Mouse (Mus musculus) midbrain, embryonic 11.5 days (tissue): ENCODE data around the gene Moxd1. TPM values are rescaled to one million over a fixed set of nuclear protein-coding genes. Genes with fewer than 3 reads are reported as not detected.
A peak's percentile ranks its signal among the peaks of the same experiment; 100 is the strongest.

Source experiments
- ATAC-seq: fragments of 200-750 bp; cut with Nextera tagmentation; 2 replicates; pipeline ENCODE4 v1.8.0; 2017; ENCODE audit warnings: moderate TSS enrichment, moderate library complexity; ENCODE audit not compliant: low FRiP score
- DNase-seq: peaks from one replicate; pipeline ENCODE4 v3.0.0; 2015; ENCODE audit warnings: low spot score; ENCODE audit errors: missing footprints
- H3K27ac ChIP-seq: fragments of 300-500 bp; sonication (generic); 2 replicates; pipeline ENCODE4 v1.5.1; 2014; ENCODE audit warnings: low read depth, low read length
- H3K27me3 ChIP-seq: fragments of 300-500 bp; sonication (generic); 2 replicates; pipeline ENCODE4 v1.6.1; 2014; ENCODE audit warnings: mild to moderate bottlenecking, low read length, moderate library complexity, mixed read lengths; ENCODE audit not compliant: control insufficient read depth, insufficient read depth
- H3K36me3 ChIP-seq: fragments of 300-500 bp; sonication (generic); 2 replicates; pipeline ENCODE4 v1.6.1; 2014; ENCODE audit warnings: mild to moderate bottlenecking, low read length, moderate library complexity, mixed read lengths; ENCODE audit not compliant: control insufficient read depth, insufficient read depth
- H3K4me1 ChIP-seq: fragments of 300-500 bp; sonication (generic); 2 replicates; pipeline ENCODE4 v1.6.1; 2014; ENCODE audit warnings: low read length; ENCODE audit not compliant: control insufficient read depth, insufficient read depth
- H3K4me2 ChIP-seq: fragments of 300-500 bp; sonication (generic); 2 replicates; pipeline ENCODE4 v1.6.1; 2014; ENCODE audit warnings: mild to moderate bottlenecking, moderate library complexity
- H3K4me3 ChIP-seq: fragments of 300-500 bp; sonication (generic); 2 replicates; pipeline ENCODE4 v1.5.1; 2014; ENCODE audit warnings: low read depth, low read length
- H3K9ac ChIP-seq: fragments of 300-500 bp; sonication (generic); 2 replicates; pipeline ENCODE4 v1.6.1; 2014; ENCODE audit warnings: low read length
- H3K9me3 ChIP-seq: fragments of 300-500 bp; sonication (generic); 2 replicates; pipeline ENCODE4 v1.6.1; 2016; ENCODE audit warnings: low read length; ENCODE audit not compliant: control insufficient read depth
- WGBS: fragments of 180-500 bp; shearing (Covaris S2); extraction: QIAGEN DNeasy Blood & Tissue Kit; methylation state at CpG from one replicate; pipeline ENCODE4 v1.1.7; 2014; 5-methylcytosine and 5-hydroxymethylcytosine counted together
- polyA plus RNA-seq: library from polyadenylated mRNA; unstranded; fragments of >200 nt; fragmentation: Nextera tagmentation; extraction: Ambion mirVana; gene quantifications from 2 replicates; pipeline ENCODE4 v1.2.1, GENCODE M21; 2014

Gene Moxd1
- polyA plus RNA-seq, 1 experiment from 2014 or later, result 1.8 TPM

GRCm38 (mm10) chr10:24222911-24223310 lies 406 bp upstream of the Moxd1 start:
- Histone ChIP-seq H3K4me1 (peaks cover 10% of the 10 kb centered on the region), H3K4me3 (peak overlapping the region; percentile 44), H3K27me3 (peaks cover 23% of the 10 kb centered on the region), H3K27ac (no peak overlapping the region), H3K4me2 (peak overlapping the region; percentile 83), H3K9me3 (no peaks in the 10 kb centered on the region), H3K36me3 (no peaks in the 10 kb centered on the region), H3K9ac (peak overlapping the region; percentile 47)
- WGBS, result 7% methylated on average over 6 of the region's 6 CpGs
- ATAC-seq (0 out of 2 replicates have a peak, but pooled peaks have one; percentile 18), DNase-seq (peak; percentile 92)

GRCm38 (mm10) chr10:24224591-24224990 lies 1.3 kb downstream of the Moxd1 start:
- WGBS, result 27% methylated on average over 8 of the region's 8 CpGs
- Histone ChIP-seq H3K36me3 (no peaks in the 10 kb centered on the region), H3K9ac (no peak overlapping the region), H3K27me3 (peaks cover 23% of the 10 kb centered on the region), H3K27ac (no peak overlapping the region), H3K4me2 (no peak overlapping the region), H3K9me3 (no peaks in the 10 kb centered on the region), H3K4me1 (peaks cover 10% of the 10 kb centered on the region), H3K4me3 (no peak overlapping the region)
- DNase-seq (peak; percentile 91), ATAC-seq (no peak)

GRCm38 (mm10) chr10:24228318-24229183 lies 5.2 kb downstream of the Moxd1 start:
- no peak for DNase-seq
- Histone ChIP-seq H3K9ac (no peak overlapping the region), H3K9me3 (no peaks in the 10 kb centered on the region), H3K4me1 (peaks cover 4% of the 10 kb centered on the region), H3K4me2 (no peak overlapping the region), H3K36me3 (no peaks in the 10 kb centered on the region), H3K27ac (no peak overlapping the region), H3K4me3 (no peak overlapping the region), H3K27me3 (peaks cover 14% of the 10 kb centered on the region)
- ATAC-seq, result no peak; the same call in 1 of the 2 replicates
- WGBS, result 57% methylated on average over 12 of the region's 12 CpGs

- 75% methylated on average over 4 of the region's 4 CpGs for WGBS
- no peak for DNase-seq
- H3K4me3 ChIP-seq, result no peak overlapping the region
- no peaks in the 10 kb centered on the region for H3K27me3 ChIP-seq
- no peak overlapping the region for H3K4me2 ChIP-seq
- H3K36me3 ChIP-seq, result no peaks in the 10 kb centered on the region
- no peaks in the 10 kb centered on the region; the same call in none of the 2 replicates for H3K4me1 ChIP-seq
- no peak overlapping the region for H3K9ac ChIP-seq
- no peaks in the 10 kb centered on the region for H3K9me3 ChIP-seq
- H3K27ac ChIP-seq, result no peak overlapping the region
- no peak for ATAC-seq
These were observed 9.0 kb downstream of the Moxd1 start for GRCm38 (mm10) chr10:24232281-24232680.

DNA sequence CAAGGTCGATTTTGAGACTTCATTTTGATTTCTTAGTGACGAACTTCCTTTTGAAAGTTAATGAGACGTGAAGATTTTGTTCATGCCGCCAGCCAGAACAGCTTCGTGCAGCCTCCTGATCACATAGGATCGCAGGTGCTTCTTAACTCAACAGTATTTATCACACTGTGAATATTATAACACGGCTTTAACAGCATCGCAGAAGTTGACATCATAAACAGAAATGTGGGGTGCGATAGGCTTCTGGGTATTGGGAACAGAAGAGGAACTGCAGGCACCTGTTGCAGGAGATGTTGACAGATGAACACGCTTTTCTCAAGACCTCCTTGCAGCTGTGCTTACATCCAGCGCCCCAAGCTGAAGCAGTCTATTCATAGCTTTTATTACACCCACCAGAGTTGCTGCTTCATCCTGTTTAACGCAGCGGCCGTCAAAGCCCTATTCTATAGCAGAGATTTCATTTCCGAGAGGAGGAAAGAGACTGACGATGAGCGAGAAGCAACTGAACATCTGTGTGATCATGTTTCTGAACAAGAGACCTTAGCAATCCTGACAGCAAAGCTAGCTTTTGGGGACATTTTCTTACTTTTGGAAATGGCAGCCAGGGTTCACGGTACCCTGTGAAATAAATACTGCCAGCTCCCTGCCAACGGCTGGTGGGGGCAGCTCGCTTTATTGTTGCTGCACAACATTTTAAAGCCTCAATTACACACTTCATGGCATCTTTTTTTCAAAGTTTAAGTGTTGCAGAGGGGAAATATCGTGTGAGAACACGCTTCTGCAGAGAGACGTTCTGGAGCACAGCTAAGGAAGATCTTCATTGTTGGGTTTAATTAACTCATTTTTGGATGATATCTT lies 12.3 kb downstream of the Moxd1 start:
- no peaks in the 10 kb centered on the region for H3K9me3 ChIP-seq
- no peak overlapping the region for H3K4me2 ChIP-seq
- H3K4me1 ChIP-seq, result no peaks in the 10 kb centered on the region; the same call in 1 of the 2 replicates
- no peak overlapping the region for H3K27ac ChIP-seq
- H3K27me3 ChIP-seq, result no peaks in the 10 kb centered on the region
- no peak overlapping the region for H3K9ac ChIP-seq
- H3K4me3 ChIP-seq, result no peak overlapping the region
- ATAC-seq (no peak), DNase-seq (no peak)
- no peaks in the 10 kb centered on the region for H3K36me3 ChIP-seq
- WGBS, result 71% methylated on average over 23 of the region's 23 CpGs

- no peaks in the 10 kb centered on the region for H3K36me3 ChIP-seq
- 87% methylated on average over 4 of the region's 4 CpGs for WGBS
- H3K9me3 ChIP-seq, result no peaks in the 10 kb centered on the region
- H3K4me3 ChIP-seq, result no peak overlapping the region
- ATAC-seq (no peak), DNase-seq (no peak)
- no peak overlapping the region for H3K27ac ChIP-seq
- H3K4me1 ChIP-seq, result no peaks in the 10 kb centered on the region
- no peak overlapping the region for H3K9ac ChIP-seq
- H3K27me3 ChIP-seq, result no peaks in the 10 kb centered on the region
- H3K4me2 ChIP-seq, result no peak overlapping the region
These were observed 23.5 kb downstream of the Moxd1 start for GRCm38 (mm10) chr10:24246815-24247214.

- Histone ChIP-seq H3K4me3 (no peak overlapping the region), H3K27ac (no peak overlapping the region), H3K4me2 (no peak overlapping the region), H3K27me3 (no peaks in the 10 kb centered on the region), H3K36me3 (no peaks in the 10 kb centered on the region), H3K9ac (no peak overlapping the region), H3K9me3 (no peaks in the 10 kb centered on the region), H3K4me1 (no peaks in the 10 kb centered on the region)
- DNase-seq (no peak), ATAC-seq (no peak)
These were observed 24.8 kb downstream of the Moxd1 start for GRCm38 (mm10) chr10:24248116-24248515.

GRCm38 (mm10) chr10:24251631-24252030 lies 28.3 kb downstream of the Moxd1 start:
- DNase-seq (no peak), ATAC-seq (no peak)
- no peaks in the 10 kb centered on the region for H3K4me1 ChIP-seq
- no peaks in the 10 kb centered on the region for H3K9me3 ChIP-seq
- H3K4me3 ChIP-seq, result no peak overlapping the region
- no peak overlapping the region for H3K27ac ChIP-seq
- no peak overlapping the region for H3K9ac ChIP-seq
- H3K4me2 ChIP-seq, result no peak overlapping the region
- no peaks in the 10 kb centered on the region for H3K36me3 ChIP-seq
- H3K27me3 ChIP-seq, result no peaks in the 10 kb centered on the region

GRCm38 (mm10) chr10:24258150-24258549 lies 34.8 kb downstream of the Moxd1 start:
- Histone ChIP-seq H3K9ac (no peak overlapping the region), H3K9me3 (no peaks in the 10 kb centered on the region), H3K4me3 (no peak overlapping the region), H3K27ac (no peak overlapping the region), H3K4me1 (no peaks in the 10 kb centered on the region), H3K27me3 (no peaks in the 10 kb centered on the region), H3K4me2 (no peak overlapping the region), H3K36me3 (no peaks in the 10 kb centered on the region)
- ATAC-seq (no peak), DNase-seq (no peak)
- 92% methylated on average over 7 of the region's 7 CpGs for WGBS
